Mouse (Mus musculus): ENCODE data around the gene Slc25a23.

The Slc25a23 gene

DNA sequence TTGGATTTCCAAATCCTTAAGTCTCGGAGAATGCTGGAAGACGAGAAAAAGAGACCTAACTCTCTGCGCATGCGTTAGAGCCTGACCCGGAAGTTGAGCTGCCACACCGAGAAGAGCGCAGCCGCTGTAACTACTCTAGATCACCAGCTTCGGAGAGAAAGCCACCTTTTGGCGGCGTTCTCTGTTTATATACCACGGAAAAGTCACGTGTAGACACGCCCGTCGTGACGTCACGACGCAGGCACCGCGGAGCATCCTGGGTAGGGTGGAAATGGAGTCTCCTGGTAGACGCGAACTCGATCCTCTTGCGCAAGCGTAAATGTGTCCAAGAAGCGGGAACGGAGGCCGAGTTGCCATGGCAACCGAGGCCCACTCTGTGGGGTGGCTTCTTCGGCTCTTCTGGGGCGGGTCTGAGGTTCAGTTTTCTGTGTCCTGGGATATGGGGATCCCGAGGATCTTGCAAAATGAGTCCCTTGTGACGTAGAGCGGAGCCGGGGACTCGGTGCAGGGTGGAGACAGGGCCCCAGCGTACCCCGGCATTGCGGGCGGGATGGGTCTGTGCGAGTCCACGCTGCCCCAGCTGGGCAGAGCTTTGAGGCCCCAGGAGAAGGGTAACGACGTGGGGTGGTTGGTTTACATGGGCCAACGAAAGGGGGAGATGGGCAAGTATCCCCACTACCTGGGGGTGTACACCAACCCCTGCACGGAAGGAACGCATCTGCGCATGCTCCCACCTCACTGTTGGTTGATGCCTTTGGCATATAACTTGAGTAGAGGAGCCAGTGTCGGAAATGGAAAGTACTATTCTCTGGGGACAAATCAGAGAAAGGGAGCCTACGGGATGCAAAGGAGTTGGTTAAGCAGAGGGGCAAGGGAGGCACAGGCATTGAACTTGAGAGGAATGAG, 48.2 kb downstream of the Slc25a23 start, which contains the start of the genes Gtf2f1 and Gm17949:
Gene Gtf2f1 (minus strand): TSS at position 53 of the 906 bp plus-strand sequence.
Gene Gm17949 (plus strand): TSS at position 234 of the 906 bp plus-strand sequence.
- DNase-seq, result peak; percentile 92

DNA sequence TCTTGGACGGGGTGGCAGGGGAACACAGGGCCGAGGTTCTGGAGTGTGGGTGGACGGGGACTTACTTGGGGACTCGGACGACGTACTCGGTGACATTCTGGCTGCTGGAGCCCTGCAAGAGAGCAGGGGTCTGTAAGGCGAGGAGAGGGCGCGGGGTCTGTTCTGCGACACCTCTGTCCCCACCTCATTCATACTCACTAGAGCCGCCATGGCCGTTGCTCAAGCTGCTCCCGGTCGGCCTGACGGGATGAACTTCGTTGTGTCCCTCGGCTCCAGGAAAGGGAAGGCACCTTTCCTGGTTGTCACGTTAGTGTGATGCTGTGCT, 48.8 kb downstream of the Slc25a23 start:
- no peak for DNase-seq

DNA sequence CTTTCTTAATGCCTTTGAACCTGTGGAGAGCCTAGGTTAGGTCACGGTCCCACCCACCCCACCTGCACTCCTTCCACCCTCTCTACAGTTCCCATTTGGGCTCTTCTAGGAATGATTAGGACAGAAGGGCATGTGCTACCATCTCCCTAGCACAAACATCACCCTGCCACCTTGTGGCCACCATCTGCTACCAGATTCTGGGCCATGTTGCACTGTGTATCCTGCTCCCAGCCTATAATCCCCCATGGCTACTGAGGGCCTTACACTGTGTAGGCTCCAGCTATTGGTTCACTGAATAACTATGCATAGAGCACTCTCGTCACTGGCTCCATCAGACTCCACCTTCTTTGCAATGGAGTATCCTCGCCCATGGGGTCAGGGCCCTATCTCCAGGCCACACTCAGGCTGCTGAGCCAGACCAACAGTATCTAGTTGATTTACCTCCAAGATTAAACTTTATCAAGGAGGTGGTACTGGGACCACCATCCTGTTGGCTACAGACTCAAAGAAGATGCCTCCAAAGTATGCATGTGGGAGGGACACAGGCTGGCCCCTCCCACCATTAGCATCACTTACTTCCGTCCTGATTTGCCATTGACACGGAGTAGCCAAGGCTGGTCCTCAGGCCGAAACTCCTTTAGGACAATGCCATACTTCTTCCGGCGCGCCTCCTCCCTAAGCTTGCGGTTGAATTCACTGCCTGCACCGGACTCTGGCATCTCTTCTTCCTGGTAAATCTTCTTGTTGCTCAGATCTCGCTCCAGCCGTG, 52.3 kb downstream of the Slc25a23 start:
- no peak for DNase-seq

DNA sequence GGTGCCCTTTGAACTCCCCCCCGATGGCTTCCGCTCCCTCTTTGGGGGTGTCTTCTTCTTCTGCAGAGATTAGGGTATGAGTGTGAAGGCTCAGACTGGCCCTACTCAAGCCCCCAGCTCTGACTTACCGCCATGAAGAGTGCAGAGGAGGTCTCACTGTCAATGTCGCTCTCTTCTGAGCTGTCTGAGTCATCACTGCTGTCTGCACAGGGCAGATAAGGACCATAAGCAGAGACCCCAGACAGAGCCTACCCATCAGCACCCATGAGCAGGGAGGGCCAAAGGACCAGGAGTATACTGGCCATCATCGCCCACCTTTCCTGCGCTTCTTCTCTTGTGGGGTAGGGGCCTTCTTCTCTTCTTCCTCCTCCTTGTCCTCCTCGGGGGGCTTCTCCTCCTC, 55.7 kb downstream of the Slc25a23 start:
- no peak for DNase-seq

DNA sequence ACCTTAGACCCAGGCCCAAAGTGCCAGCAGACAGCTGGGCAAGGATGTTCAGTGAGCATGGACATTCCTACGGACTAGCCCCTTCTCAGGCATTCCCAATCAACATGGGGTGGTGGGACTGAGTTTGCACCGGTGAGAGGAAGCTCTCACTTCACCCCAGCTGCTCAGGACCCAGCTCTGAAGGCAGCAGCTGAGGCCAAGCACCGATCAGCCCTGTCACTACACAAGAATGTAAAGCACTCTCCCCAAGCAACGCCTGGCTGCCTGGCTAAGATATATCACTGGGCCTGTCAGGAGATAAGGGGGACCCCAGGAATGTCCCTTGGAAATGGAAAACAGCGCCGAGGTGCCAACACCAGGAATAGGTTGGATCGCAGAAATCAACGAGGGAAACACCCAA, 58.4 kb downstream of the Slc25a23 start:
- no peak for DNase-seq

DNA sequence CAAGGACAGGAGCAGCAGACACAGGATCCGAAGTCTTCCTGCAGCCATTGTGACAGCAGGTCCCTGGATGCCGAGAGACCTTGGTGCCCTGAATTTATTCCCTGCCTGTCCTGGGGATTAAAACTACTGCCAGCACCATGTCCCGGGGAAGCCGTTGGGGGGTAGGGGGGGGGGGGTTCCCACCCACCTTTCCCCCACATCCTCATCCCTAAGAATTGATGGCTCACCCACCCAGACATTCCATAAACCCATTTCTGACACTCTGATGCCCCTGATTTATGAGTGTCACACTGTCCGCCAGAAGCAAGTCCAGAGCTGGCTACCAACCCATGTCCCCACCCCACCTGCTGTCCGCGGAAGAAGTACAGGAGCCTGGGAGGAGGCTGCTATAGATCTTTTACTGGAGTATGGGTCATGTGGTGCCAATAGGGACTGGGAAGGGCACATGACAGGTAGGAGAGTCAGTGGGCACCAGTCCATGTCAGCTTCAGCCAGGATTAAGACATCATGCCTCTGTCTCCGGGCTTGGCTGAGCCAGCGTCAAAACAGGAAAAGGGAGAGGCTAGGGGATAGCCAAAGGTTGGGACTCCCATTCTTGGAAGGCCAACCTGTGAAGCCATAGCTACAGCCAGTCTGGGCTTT, 59.6 kb downstream of the Slc25a23 start, which contains the start of gene Pspn:
Gene Pspn (minus strand): TSS at position 51 of the 642 bp plus-strand sequence.
- no peak for DNase-seq

DNA sequence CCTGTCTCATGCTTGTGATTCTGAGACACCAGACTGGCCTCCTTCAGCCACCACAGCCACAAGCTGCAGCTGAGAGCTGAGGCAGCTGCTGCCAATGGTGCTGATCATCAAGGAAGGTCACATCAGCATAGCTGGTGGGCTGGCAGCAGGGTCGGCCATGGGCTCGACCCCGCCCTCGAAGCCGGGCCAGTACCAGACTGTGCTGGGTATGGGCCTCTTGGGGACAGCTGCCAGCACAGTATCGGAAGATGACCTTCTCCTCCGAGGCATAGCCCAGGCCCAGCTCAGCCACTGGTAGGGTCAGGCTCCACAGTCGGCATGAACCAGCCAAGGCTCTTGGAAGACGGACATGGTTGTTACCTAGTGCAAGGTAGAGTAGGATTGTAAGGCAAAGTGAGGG, 60.2 kb downstream of the Slc25a23 start:
- no peak for DNase-seq

DNA sequence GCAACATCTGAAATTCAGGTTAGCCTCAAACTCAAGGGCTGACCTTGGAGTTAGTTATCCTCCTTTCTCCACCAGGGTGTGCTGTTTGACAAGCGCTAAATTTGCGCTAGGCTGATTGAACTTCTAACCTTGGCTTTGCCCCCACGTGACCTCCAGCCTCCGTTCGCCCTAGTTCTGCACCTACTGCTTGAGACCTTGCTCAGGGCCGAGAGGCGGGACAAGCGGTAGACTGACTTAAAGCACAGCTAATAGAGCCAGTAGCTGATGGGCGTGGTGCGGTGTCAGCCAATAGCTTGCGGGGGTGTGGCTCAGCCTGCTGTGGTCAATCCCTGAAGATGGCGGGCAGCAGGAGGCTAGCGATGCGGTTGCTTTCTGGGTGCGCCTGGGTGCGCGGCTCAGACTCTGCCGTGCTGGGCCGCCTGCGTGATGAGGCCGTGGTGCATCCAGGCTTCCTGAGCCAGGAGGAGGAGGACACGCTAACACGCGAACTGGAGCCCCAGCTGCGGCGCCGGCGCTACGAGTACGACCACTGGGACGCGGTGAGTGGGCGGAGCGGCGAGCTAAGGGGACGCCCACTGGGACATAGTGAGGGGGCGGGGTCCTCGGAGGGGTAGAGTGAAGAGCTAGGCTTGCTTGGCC, 62.5 kb downstream of the Slc25a23 start, which contains the start of gene Alkbh7:
Gene Alkbh7 (plus strand): TSS at position 311 of the 639 bp plus-strand sequence.
- peak; percentile 91 to 98 for DNase-seq

DNA sequence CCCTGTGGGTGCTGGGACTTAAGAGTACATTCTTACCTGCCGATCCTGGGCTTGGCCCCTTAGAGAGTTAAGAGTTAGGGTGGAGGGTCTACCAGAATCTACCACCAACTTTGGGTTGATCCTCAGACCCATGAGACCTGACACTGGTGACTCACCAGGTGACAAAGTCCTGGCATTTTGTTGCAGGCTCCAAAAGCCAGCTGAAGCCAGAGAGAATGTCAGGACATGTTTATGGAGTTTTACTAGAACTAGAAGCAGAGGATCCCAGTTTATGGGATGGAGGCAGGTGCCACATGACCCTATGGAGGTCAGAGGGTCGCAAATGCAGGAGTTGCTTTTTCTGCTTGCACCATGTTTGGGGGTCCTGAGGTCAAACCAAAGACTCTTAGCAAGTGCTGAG, 63.2 kb downstream of the Slc25a23 start:
- DNase-seq, result no peak

DNA sequence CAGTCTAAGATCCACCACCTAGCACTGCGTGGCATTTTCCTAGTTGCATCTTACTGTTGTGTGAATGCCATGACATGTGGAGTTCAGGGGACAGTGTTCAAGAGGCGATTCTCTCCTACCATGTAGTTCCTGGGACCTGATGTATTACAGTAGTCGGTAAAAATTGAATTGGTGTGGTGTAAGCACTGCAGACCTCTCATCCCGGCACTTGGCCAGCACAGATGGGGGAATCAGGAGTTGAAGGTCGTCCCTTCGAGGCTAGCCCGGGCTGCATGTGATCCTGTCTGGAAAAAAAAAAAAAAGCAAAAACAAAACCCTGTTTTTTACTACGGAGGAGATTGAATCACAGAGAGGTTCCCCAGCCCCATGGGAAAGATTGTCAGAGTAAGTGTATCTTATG, 64.6 kb downstream of the Slc25a23 start:
- no peak for DNase-seq
